Mouse (Mus musculus): ENCODE data around the gene Plekho1. TPM values are rescaled to one million over a fixed set of nuclear protein-coding genes. Genes with fewer than 3 reads are reported as not detected.
"Not testable (repeated sequence)": the region's sequence is repeated elsewhere in the genome, so short reads cannot be mapped to it uniquely, and the experiment has no call there.

The Plekho1 gene
- polyA plus RNA-seq, 1 experiment = not detected

- Histone ChIP-seq H3K4me1 (ENCODE audit: control insufficient read depth, insufficient read depth, low read length) (peaks cover 16% of the 10 kb centered on the region), H3K27ac (ENCODE audit: insufficient read depth, low read depth, low read length) (peak overlapping the region; percentile 80), H3K4me3 (ENCODE audit: insufficient read depth, low read depth, low read length) (no peak overlapping the region)
- 18% methylated on average over 9 of the region's 9 CpGs for WGBS
- TF ChIP-seq POLR2A (IDR thresholded peaks at IDR 0.05; ENCODE audit: insufficient read depth, low read depth, low read length) = no peak
- no peak for TF ChIP-seq CTCF (IDR thresholded peaks at IDR 0.05; ENCODE audit: insufficient read depth, low read depth, low read length)
Observed at GRCm38 (mm10) chr3:95978265-95978664, 17.5 kb downstream of the Plekho1 start.

- H3K27ac ChIP-seq (ENCODE audit: insufficient read depth, low read depth, low read length); H3K4me3 ChIP-seq (ENCODE audit: insufficient read depth, low read depth, low read length): not testable (repeated sequence)
- 88% methylated on average over 7 of the region's 7 CpGs for WGBS
- peaks cover 21% of the 10 kb centered on the region for H3K4me1 ChIP-seq (ENCODE audit: control insufficient read depth, insufficient read depth, low read length)
Observed at GRCm38 (mm10) chr3:95977587-95977986, 18.2 kb downstream of the Plekho1 start.

- 67% methylated on average over 3 of the region's 3 CpGs for WGBS
- Histone ChIP-seq H3K4me3 (ENCODE audit: insufficient read depth, low read depth, low read length) (no peak overlapping the region), H3K27ac (ENCODE audit: insufficient read depth, low read depth, low read length) (no peak overlapping the region), H3K4me1 (ENCODE audit: control insufficient read depth, insufficient read depth, low read length) (peaks cover 21% of the 10 kb centered on the region)
- TF ChIP-seq POLR2A (IDR thresholded peaks at IDR 0.05; ENCODE audit: insufficient read depth, low read depth, low read length) (no peak), CTCF (IDR thresholded peaks at IDR 0.05; ENCODE audit: insufficient read depth, low read depth, low read length) (no peak)
Observed at GRCm38 (mm10) chr3:95977079-95977478, 18.7 kb downstream of the Plekho1 start.

GRCm38 (mm10) chr3:95972873-95973634 lies 22.7 kb downstream of the Plekho1 start:
- no peak for TF ChIP-seq CTCF (IDR thresholded peaks at IDR 0.05; ENCODE audit: insufficient read depth, low read depth, low read length)
- no peak for TF ChIP-seq POLR2A (IDR thresholded peaks at IDR 0.05; ENCODE audit: insufficient read depth, low read depth, low read length)
- 18% methylated on average over 34 of the region's 34 CpGs for WGBS

GRCm38 (mm10) chr3:95972251-95972872 lies 23.4 kb downstream of the Plekho1 start:
- 0 out of 2 replicates have a peak overlapping the region, but pooled peaks have one; percentile 9 for H3K27ac ChIP-seq (ENCODE audit: insufficient read depth, low read depth, low read length)
- WGBS = 64% methylated on average over 12 of the region's 12 CpGs
- peaks cover 10% of the 10 kb centered on the region for H3K4me1 ChIP-seq (ENCODE audit: control insufficient read depth, insufficient read depth, low read length)
- TF ChIP-seq POLR2A (IDR thresholded peaks at IDR 0.05; ENCODE audit: insufficient read depth, low read depth, low read length) = no peak
- no peak for TF ChIP-seq CTCF (IDR thresholded peaks at IDR 0.05; ENCODE audit: insufficient read depth, low read depth, low read length)
- H3K4me3 ChIP-seq (ENCODE audit: insufficient read depth, low read depth, low read length) = peak overlapping the region; percentile 40; the same call in 1 of the 2 replicates

More at GRCm38 (mm10) chr3:95972873-95973634, 22.7 kb downstream of the Plekho1 start:
- H3K4me3 ChIP-seq (ENCODE audit: insufficient read depth, low read depth, low read length) = peak overlapping the region; percentile 40
- H3K4me1 ChIP-seq (ENCODE audit: control insufficient read depth, insufficient read depth, low read length) = peaks cover 11% of the 10 kb centered on the region
- H3K27ac ChIP-seq (ENCODE audit: insufficient read depth, low read depth, low read length) = peak overlapping the region; percentile 74; the same call in 1 of the 2 replicates

- H3K27ac ChIP-seq (ENCODE audit: insufficient read depth, low read depth, low read length); H3K4me3 ChIP-seq (ENCODE audit: insufficient read depth, low read depth, low read length): not testable (repeated sequence)
- peaks cover 11% of the 10 kb centered on the region for H3K4me1 ChIP-seq (ENCODE audit: control insufficient read depth, insufficient read depth, low read length)
- 78% methylated on average over 7 of the region's 7 CpGs for WGBS
Observed at GRCm38 (mm10) chr3:95970661-95971060, 25.1 kb downstream of the Plekho1 start.

- H3K4me1 ChIP-seq (ENCODE audit: control insufficient read depth, insufficient read depth, low read length) = peaks cover 12% of the 10 kb centered on the region
- WGBS = 91% methylated on average over 1 of the region's 1 CpGs
- no peak for TF ChIP-seq POLR2A (IDR thresholded peaks at IDR 0.05; ENCODE audit: insufficient read depth, low read depth, low read length)
- no peak for TF ChIP-seq CTCF (IDR thresholded peaks at IDR 0.05; ENCODE audit: insufficient read depth, low read depth, low read length)
- no peak overlapping the region for H3K27ac ChIP-seq (ENCODE audit: insufficient read depth, low read depth, low read length)
- no peak overlapping the region for H3K4me3 ChIP-seq (ENCODE audit: insufficient read depth, low read depth, low read length)
Observed at GRCm38 (mm10) chr3:95969277-95969676, 26.5 kb downstream of the Plekho1 start.

GRCm38 (mm10) chr3:95965518-95966451 lies 30.0 kb downstream of the Plekho1 start:
- WGBS = 5% methylated on average over 7 of the region's 7 CpGs
- Histone ChIP-seq H3K4me3 (ENCODE audit: insufficient read depth, low read depth, low read length) (no peak overlapping the region), H3K27ac (ENCODE audit: insufficient read depth, low read depth, low read length) (no peak overlapping the region; the same call in 1 of the 2 replicates), H3K4me1 (ENCODE audit: control insufficient read depth, insufficient read depth, low read length) (peaks cover 5% of the 10 kb centered on the region)
- TF ChIP-seq CTCF (IDR thresholded peaks at IDR 0.05; ENCODE audit: insufficient read depth, low read depth, low read length) (no peak), POLR2A (IDR thresholded peaks at IDR 0.05; ENCODE audit: insufficient read depth, low read depth, low read length) (no peak)

GRCm38 (mm10) chr3:95963681-95964080 lies 32.1 kb downstream of the Plekho1 start:
- Histone ChIP-seq H3K4me3 (ENCODE audit: insufficient read depth, low read depth, low read length) (no peak overlapping the region), H3K4me1 (ENCODE audit: control insufficient read depth, insufficient read depth, low read length) (peaks cover 5% of the 10 kb centered on the region), H3K27ac (ENCODE audit: insufficient read depth, low read depth, low read length) (no peak overlapping the region)
- WGBS = 55% methylated on average over 4 of the region's 4 CpGs
- TF ChIP-seq CTCF (IDR thresholded peaks at IDR 0.05; ENCODE audit: insufficient read depth, low read depth, low read length) (no peak), POLR2A (IDR thresholded peaks at IDR 0.05; ENCODE audit: insufficient read depth, low read depth, low read length) (no peak)

All from olfactory bulb, adult 2 months (tissue).